In genomic region chr13:57278580-57278979, GRCm38 (mm10) we compare ENCODE assay signal across 11 mouse cellular contexts.
A peak's percentile ranks its signal among the peaks of the same experiment; 100 is the strongest.
DNase-seq lines count a peak whose midpoint lies in the region; ATAC-seq and TF ChIP-seq lines count a peak whose summit lies in the region.
"Had no signal": no experiment of that assay in that cellular context is flagged by ENCODE, and none has a peak within 500 bp of the region (broad histone marks: within the 10 kb centered on the region; RNA-seq: fewer than 3 reads in every experiment).

No protein-coding gene starts in this region.

- H3K9ac ChIP-seq in liver, embryonic 14.5 days (replicated peaks) = no peak overlapping the region
- H3K9ac ChIP-seq in liver, embryonic 11.5 days (ENCODE audit: low read depth, low read length) = no peak overlapping the region
- H3K9ac ChIP-seq in ES-E14 (ENCODE audit: insufficient read depth, low read depth, low read length, poor library complexity, severe bottlenecking) = no peak overlapping the region
- H3K9ac ChIP-seq: forebrain, embryonic 12.5 days; hindbrain, embryonic 13.5 days had no signal

- no peak for TF ChIP-seq EP300 in liver, embryonic 14.5 days (IDR thresholded peaks at IDR 0.05; ENCODE audit: low read depth)

- TF ChIP-seq CTCF in liver, embryonic 14.5 days (IDR thresholded peaks at IDR 0.05; ENCODE audit: low read depth) = peak; percentile 61

- H3K27me3 ChIP-seq in liver, embryonic 14.5 days (ENCODE audit: control insufficient read depth, insufficient read depth, low read length) = no peaks in the 10 kb centered on the region
- no peaks in the 10 kb centered on the region for H3K27me3 ChIP-seq in liver, embryonic 11.5 days (replicated peaks; ENCODE audit: control insufficient read depth, insufficient read depth, low read length)
- H3K27me3 ChIP-seq in limb, embryonic 10.5 days (ENCODE audit: low read depth, poor library complexity, severe bottlenecking) = peaks cover 6% of the 10 kb centered on the region; the same call in 1 of the 2 replicates
- H3K27me3 ChIP-seq: forebrain, embryonic 12.5 days; hindbrain, embryonic 13.5 days had no signal

- in situ Hi-C loops in ES-E14 (cut with MboI; ENCODE audit: low sequenced_read_pairs in 2 of 2, unreplicated experiment in 2 of 2) = no loop called here

- no peaks in the 10 kb centered on the region for H3K36me3 ChIP-seq in liver, embryonic 14.5 days (replicated peaks; ENCODE audit: control insufficient read depth, insufficient read depth, low read depth)
- H3K36me3 ChIP-seq in liver, embryonic 11.5 days (ENCODE audit: control insufficient read depth, insufficient read depth, low read length) = no peaks in the 10 kb centered on the region
- no peaks in the 10 kb centered on the region for H3K36me3 ChIP-seq in ES-E14 (ENCODE audit: control insufficient read depth, insufficient read depth, low read length, poor library complexity, severe bottlenecking)
- no peaks in the 10 kb centered on the region for H3K36me3 ChIP-seq in limb, embryonic 10.5 days
- H3K36me3 ChIP-seq: forebrain, embryonic 12.5 days; hindbrain, embryonic 13.5 days had no signal

- no peak overlapping the region for H3K27ac ChIP-seq in liver, embryonic 14.5 days
- no peak overlapping the region for H3K27ac ChIP-seq in liver, embryonic 11.5 days (ENCODE audit: low read depth, low read length)
- H3K27ac ChIP-seq in ES-E14 (ENCODE audit: insufficient read depth, low read depth, low read length, poor library complexity, severe bottlenecking) = no peak overlapping the region
- no peak overlapping the region for H3K27ac ChIP-seq in limb, embryonic 10.5 days
- H3K27ac ChIP-seq: forebrain, embryonic 12.5 days; hindbrain, embryonic 13.5 days had no signal

- no peaks in the 10 kb centered on the region for H3K4me1 ChIP-seq in liver, embryonic 14.5 days (replicated peaks; ENCODE audit: control insufficient read depth in 2 of 2, insufficient read depth in 2 of 2, low read length in 1 of 2)
- H3K4me1 ChIP-seq in liver, embryonic 11.5 days (replicated peaks; ENCODE audit: control insufficient read depth, insufficient read depth, low read length) = no peaks in the 10 kb centered on the region
- peaks cover 0 to 6% of the 10 kb centered on the region in 2 experiments; a peak in 1 of 4 replicates for H3K4me1 ChIP-seq in ES-E14 (ENCODE audit: control insufficient read depth in 2 of 2, insufficient read depth in 2 of 2, low read length in 2 of 2, poor library complexity in 1 of 2)
- peaks cover 18% of the 10 kb centered on the region for H3K4me1 ChIP-seq in limb, embryonic 10.5 days

- no peaks in the 10 kb centered on the region for H3K9me3 ChIP-seq in liver, embryonic 14.5 days (ENCODE audit: control insufficient read depth, low read length)
- H3K9me3 ChIP-seq in liver, embryonic 11.5 days (ENCODE audit: control insufficient read depth, low read length) = no peaks in the 10 kb centered on the region
- H3K9me3 ChIP-seq in ES-E14 (ENCODE audit: control insufficient read depth, insufficient read depth, low read depth, low read length) = no peaks in the 10 kb centered on the region
- no peaks in the 10 kb centered on the region for H3K9me3 ChIP-seq in limb, embryonic 10.5 days (replicated peaks)
- H3K9me3 ChIP-seq: forebrain, embryonic 12.5 days; hindbrain, embryonic 13.5 days had no signal

- ATAC-seq in liver, embryonic 14.5 days (ENCODE audit: insufficient read depth) = no peak
- no peak for ATAC-seq in liver, embryonic 11.5 days (replicated peaks; ENCODE audit: low FRiP score)

- peak; percentile 32 to 56 for DNase-seq in cerebellum, postnatal 14 days
- no peak for DNase-seq in cerebellum, postnatal 36 days
- DNase-seq in liver, embryonic 14.5 days (ENCODE audit: low read depth in 3 of 3, low spot score in 3 of 3) = no peak
- DNase-seq in liver, embryonic 11.5 days (ENCODE audit: low spot score) = no peak
- DNase-seq in ES-E14 (ENCODE audit: low read depth, low spot score) = peak; percentile 56
- DNase-seq in limb, embryonic 10.5 days (ENCODE audit: low spot score) = peak; percentile 42
- DNase-seq in frontal cortex, postnatal 25 days (ENCODE audit: low spot score in 2 of 2) = no peak
- no peak for DNase-seq in urinary bladder, postnatal 10 days (ENCODE audit: low spot score)
- DNase-seq: layer of hippocampus, postnatal 36 days had no signal

- no peak overlapping the region for H3K4me2 ChIP-seq in liver, embryonic 14.5 days (ENCODE audit: low read depth)
- H3K4me2 ChIP-seq in liver, embryonic 11.5 days = no peak overlapping the region
- H3K4me2 ChIP-seq: forebrain, embryonic 12.5 days; hindbrain, embryonic 13.5 days had no signal

- 4% methylated on average over 2 of the region's 2 CpGs for WGBS in liver, embryonic 14.5 days (ENCODE audit: insufficient replicate concordance)
- 4% methylated on average over 2 of the region's 2 CpGs for WGBS in liver, embryonic 11.5 days
- WGBS in limb, embryonic 10.5 days = 6% methylated on average over 2 of the region's 2 CpGs

- H3K4me3 ChIP-seq in liver, embryonic 14.5 days (ENCODE audit: insufficient read depth in 1 of 2, low read depth in 2 of 2, low read length in 2 of 2) = no peak overlapping the region
- H3K4me3 ChIP-seq in liver, embryonic 11.5 days (ENCODE audit: low read depth, low read length) = no peak overlapping the region
- no peak overlapping the region for H3K4me3 ChIP-seq in ES-E14 (ENCODE audit: insufficient read depth in 1 of 2, low read depth in 1 of 2, low read length in 2 of 2, poor library complexity in 1 of 2, severe bottlenecking in 1 of 2)
- no peak overlapping the region for H3K4me3 ChIP-seq in limb, embryonic 10.5 days
- H3K4me3 ChIP-seq: forebrain, embryonic 12.5 days; hindbrain, embryonic 13.5 days had no signal

TF ChIP-seq in ES-E14, 5 proteins besides CTCF, POLR2A, EP300 and RAD21:
- TF ChIP-seq MAFK (IDR thresholded peaks at IDR 0.05; ENCODE audit: insufficient read depth, low read depth, low read length) (no peak), ZC3H11A (IDR thresholded peaks at IDR 0.05; ENCODE audit: borderline replicate concordance, low read depth, low read length) (no peak), HCFC1 (IDR thresholded peaks at IDR 0.05; ENCODE audit: borderline replicate concordance, insufficient read depth, low read length) (no peak), CHD2 (IDR thresholded peaks at IDR 0.05; ENCODE audit: low read depth, low read length) (no peak), ZNF384 (IDR thresholded peaks at IDR 0.05; ENCODE audit: low read depth, low read length) (no peak)

Comparison
In these comparisons a context has a peak if more than half of its experiments do, and no peak if none do; other contexts are left out.
1. DNase-seq: peak in cerebellum, postnatal 14 days (2 of 2), ES-E14 (single experiment) and limb, embryonic 10.5 days (single experiment); none in cerebellum, postnatal 36 days (0 of 2), liver, embryonic 14.5 days (0 of 3), liver, embryonic 11.5 days (single experiment), frontal cortex, postnatal 25 days (0 of 2) and urinary bladder, postnatal 10 days (single experiment).